Mouse (Mus musculus) forebrain, postnatal 0 days (tissue): ENCODE results near the gene Tarm1. TPM values are rescaled to one million over a fixed set of nuclear protein-coding genes. Genes with fewer than 3 reads are reported as not detected.

ENCODE experiments used
- ATAC-seq: fragments of 200-750 bp; cut with Nextera tagmentation; 2 replicates; pipeline ENCODE4 v1.8.0; 2017; ENCODE audit warnings: mild to moderate bottlenecking, moderate library complexity
- DNase-seq: peaks from one replicate; pipeline ENCODE4 v3.0.0-alpha.2; 2015
- H3K27ac ChIP-seq: fragments of 300-500 bp; sonication (generic); 2 replicates; pipeline ENCODE4 v1.5.1; 2014; ENCODE audit warnings: low read depth, mild to moderate bottlenecking, antibody characterized with exemption, low read length, moderate library complexity, mixed read lengths
- H3K27me3 ChIP-seq: fragments of 300-500 bp; sonication (generic); 2 replicates; pipeline ENCODE4 v1.6.1; 2014; ENCODE audit warnings: mild to moderate bottlenecking, low read length, mixed read lengths; ENCODE audit not compliant: insufficient read depth
- H3K36me3 ChIP-seq: fragments of 300-500 bp; sonication (generic); 2 replicates; pipeline ENCODE4 v1.6.1; 2014; ENCODE audit warnings: mild to moderate bottlenecking, moderate library complexity; ENCODE audit not compliant: insufficient read depth
- H3K4me1 ChIP-seq: fragments of 300-500 bp; sonication (generic); 2 replicates; pipeline ENCODE4 v1.6.1; 2014; ENCODE audit warnings: antibody characterized with exemption; ENCODE audit not compliant: insufficient read depth
- H3K4me2 ChIP-seq: fragments of 300-500 bp; sonication (generic); 2 replicates; pipeline ENCODE4 v1.6.1; 2014; ENCODE audit warnings: low read depth, mild to moderate bottlenecking, moderate library complexity
- H3K4me3 ChIP-seq: fragments of 300-500 bp; sonication (generic); 2 replicates; pipeline ENCODE4 v1.5.1; 2014; ENCODE audit warnings: low read depth, low read length, mixed read lengths
- H3K9ac ChIP-seq: fragments of 300-500 bp; sonication (generic); 2 replicates; pipeline ENCODE4 v1.6.1; 2014; ENCODE audit warnings: mild to moderate bottlenecking
- H3K9me3 ChIP-seq: fragments of 300-500 bp; sonication (generic); 2 replicates; pipeline ENCODE4 v1.6.1; 2016; ENCODE audit warnings: low read length
- CTCF ChIP-seq: sonication (generic); IDR thresholded peaks from 2 replicates; pipeline ENCODE4 v1.5.1; 2016; ENCODE audit warnings: antibody characterized with exemption, control low read depth, low read depth
- WGBS: fragments of 180-500 bp; shearing (Covaris S2); extraction: QIAGEN DNeasy Blood & Tissue Kit; methylation state at CpG from one replicate; pipeline ENCODE4 v1.1.7; 2014; 5-methylcytosine and 5-hydroxymethylcytosine counted together
- polyA plus RNA-seq: library from polyadenylated mRNA; unstranded; fragments of >200 nt; fragmentation: Nextera tagmentation; extraction: Ambion mirVana; gene quantifications from 2 replicates; pipeline ENCODE4 v1.2.1, GENCODE M21; 2015
- total RNA-seq: library from RNA; depleted of rRNA; stranded (reverse); fragments of >200 nt; gene quantifications from 2 replicates; pipeline ENCODE4 v1.2.3, GENCODE M21; 2014; rRNA removed

The Tarm1 gene
- total RNA-seq (0.10 TPM in 1 of 2 replicates, not detected in the other), polyA plus RNA-seq (0.10 TPM in 1 of 2 replicates, not detected in the other)

DNA sequence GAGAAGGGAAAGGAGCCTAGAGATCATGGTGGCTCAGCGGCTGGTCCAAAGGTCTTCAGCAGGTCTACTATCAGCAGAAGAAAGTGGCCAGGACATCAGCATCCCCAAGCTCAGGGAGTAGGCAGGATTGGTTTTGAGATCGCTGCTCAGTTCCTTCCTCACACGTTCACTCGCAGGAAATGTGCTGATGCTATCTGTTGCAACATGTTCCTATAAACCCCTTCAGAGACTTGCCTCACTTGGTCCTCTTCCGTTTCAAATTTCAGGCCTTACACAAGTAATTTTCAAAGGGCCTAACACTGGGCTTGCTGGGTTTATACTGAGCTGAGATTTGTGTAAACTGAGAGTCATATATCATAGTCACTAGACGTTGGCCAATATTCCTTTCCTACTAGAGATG, at the start of gene Tarm1:
Gene Tarm1, minus strand, starts transcription at position 186 of the 400 bp plus-strand sequence.
- H3K9ac ChIP-seq, result no peak within 1 kb of the TSS
- no peaks in the 10 kb centered on the region for H3K36me3 ChIP-seq
- H3K9me3 ChIP-seq, result peaks cover 5% of the 10 kb centered on the region; the same call in 1 of the 2 replicates
- DNase-seq (no peak), ATAC-seq (no peak)
- H3K27me3 ChIP-seq, result no peaks in the 10 kb centered on the region
- no peak within 1 kb of the TSS for H3K4me3 ChIP-seq
- H3K27ac ChIP-seq, result no peak within 1 kb of the TSS
- H3K4me1 ChIP-seq, result no peaks in the 10 kb centered on the region
- no peak within 1 kb of the TSS for H3K4me2 ChIP-seq
- no peak for TF ChIP-seq CTCF
- WGBS, result 91% methylated on average over 6 of the region's 6 CpGs

DNA sequence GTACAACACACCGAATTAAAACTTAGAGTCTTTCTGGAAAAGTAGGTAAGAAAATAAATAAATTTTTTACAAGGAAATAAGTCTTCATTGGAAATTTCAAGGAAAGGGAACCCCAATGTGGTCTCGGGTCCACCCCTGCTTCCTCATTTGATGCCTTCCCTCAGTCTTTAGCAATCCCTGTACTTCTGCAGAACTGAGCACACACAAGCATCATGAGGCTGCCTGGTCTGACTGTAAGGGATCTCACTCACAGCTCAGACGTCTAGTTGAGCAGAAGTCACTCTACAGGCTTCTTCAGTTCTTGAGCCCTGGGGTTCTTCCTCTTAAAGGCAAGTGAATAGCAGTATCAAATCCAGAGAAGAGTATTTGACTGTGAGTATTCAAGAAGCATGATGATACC, 3.5 kb upstream of the Tarm1 start:
- no peak overlapping the region for H3K4me3 ChIP-seq
- no peak overlapping the region for H3K9ac ChIP-seq
- 85% methylated on average over 3 of the region's 3 CpGs for WGBS
- ATAC-seq (no peak), DNase-seq (no peak)
- no peak overlapping the region for H3K27ac ChIP-seq
- no peak for TF ChIP-seq CTCF
- no peaks in the 10 kb centered on the region for H3K27me3 ChIP-seq
- H3K4me1 ChIP-seq, result no peaks in the 10 kb centered on the region
- peaks cover 5% of the 10 kb centered on the region; the same call in 1 of the 2 replicates for H3K9me3 ChIP-seq
- no peak overlapping the region for H3K4me2 ChIP-seq
- no peaks in the 10 kb centered on the region for H3K36me3 ChIP-seq

DNA sequence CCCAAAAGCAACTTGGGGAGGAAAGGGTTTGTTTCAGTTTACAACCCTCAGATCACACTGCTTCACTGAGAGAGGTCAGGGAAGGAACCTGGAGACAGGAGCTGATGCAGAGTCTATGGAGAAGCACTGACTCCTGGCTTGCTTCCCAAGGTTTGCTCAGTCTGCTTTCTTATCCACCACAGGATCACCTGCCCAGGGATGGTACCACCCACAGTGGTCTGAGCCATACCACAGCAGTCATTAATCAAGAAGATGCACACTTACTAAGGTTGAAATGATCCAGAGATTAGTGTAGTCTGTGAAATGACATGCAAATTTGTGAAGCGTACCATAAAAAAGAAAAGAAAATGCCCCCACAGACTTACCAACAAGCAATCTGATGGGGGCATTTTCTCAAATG, 2.0 kb downstream of the Tarm1 start:
- DNase-seq, result no peak
- H3K4me2 ChIP-seq, result no peak overlapping the region
- no peak overlapping the region for H3K9ac ChIP-seq
- no peaks in the 10 kb centered on the region for H3K27me3 ChIP-seq
- 96% methylated on average over 1 of the region's 1 CpGs for WGBS
- H3K4me1 ChIP-seq, result no peaks in the 10 kb centered on the region
- H3K27ac ChIP-seq, result no peak overlapping the region
- H3K4me3 ChIP-seq, result no peak overlapping the region
- ATAC-seq, result no peak
- H3K9me3 ChIP-seq, result peaks cover 5% of the 10 kb centered on the region; the same call in 1 of the 2 replicates
- TF ChIP-seq CTCF, result no peak
- no peaks in the 10 kb centered on the region for H3K36me3 ChIP-seq

DNA sequence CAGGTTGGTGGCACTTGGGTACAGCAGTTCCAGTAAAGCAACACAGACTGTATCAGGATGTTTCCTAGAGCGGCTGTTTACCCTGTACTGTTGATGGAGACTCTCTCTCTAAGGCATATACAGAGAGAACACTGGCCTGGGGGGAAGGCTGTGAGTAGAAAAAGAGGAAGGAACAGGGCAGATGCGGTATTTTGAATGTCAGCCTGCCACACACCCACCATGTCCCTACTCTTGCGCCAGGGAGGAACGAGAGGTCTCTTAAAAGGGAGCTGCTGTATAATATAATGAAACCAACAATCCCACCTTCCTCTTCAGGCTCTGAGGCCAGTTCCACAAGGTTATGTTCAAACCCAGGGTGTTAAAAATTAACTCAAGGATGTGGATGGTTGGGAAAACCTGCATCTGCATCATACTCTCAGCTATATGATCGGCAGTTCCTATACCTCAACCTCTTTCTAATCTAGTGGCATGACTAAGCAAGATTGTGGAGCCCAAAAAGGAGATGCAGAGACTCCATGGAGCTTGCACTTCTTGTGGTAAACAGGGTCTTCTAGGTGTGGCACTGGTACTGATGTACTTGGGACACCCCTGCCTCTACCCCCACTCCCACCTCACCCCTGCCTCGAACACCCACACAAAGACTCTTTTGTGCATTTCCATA, 20.3 kb downstream of the Tarm1 start:
- Histone ChIP-seq H3K27me3 (no peaks in the 10 kb centered on the region), H3K9ac (no peak overlapping the region), H3K9me3 (no peaks in the 10 kb centered on the region), H3K36me3 (no peaks in the 10 kb centered on the region), H3K4me3 (no peak overlapping the region), H3K4me1 (no peaks in the 10 kb centered on the region), H3K27ac (no peak overlapping the region), H3K4me2 (no peak overlapping the region)
- ATAC-seq, result no peak
- TF ChIP-seq CTCF, result no peak
- 89% methylated on average over 6 of the region's 6 CpGs for WGBS
- DNase-seq, result no peak

DNA sequence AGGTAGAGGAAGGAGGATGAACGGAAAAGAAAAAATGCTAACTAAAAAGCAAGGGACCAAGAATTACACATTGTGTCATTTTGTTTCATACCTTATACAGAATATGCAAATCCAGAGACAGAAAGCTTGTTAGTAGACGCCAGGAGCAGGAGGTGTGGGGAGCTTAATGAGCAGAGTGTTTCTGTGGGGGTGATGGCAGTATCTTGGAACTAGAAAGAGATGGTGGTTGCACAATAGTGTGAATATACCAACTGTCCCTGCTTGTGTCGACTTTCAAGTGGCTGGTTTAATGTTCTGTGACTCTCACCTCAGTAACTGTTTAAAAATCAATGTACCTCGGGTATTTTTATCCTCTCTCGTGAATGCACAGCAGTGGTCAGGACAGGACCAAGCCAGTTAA, 25.7 kb downstream of the Tarm1 start:
- Histone ChIP-seq H3K4me1 (no peaks in the 10 kb centered on the region), H3K36me3 (no peaks in the 10 kb centered on the region), H3K4me2 (no peak overlapping the region), H3K27ac (no peak overlapping the region), H3K9ac (no peak overlapping the region), H3K27me3 (no peaks in the 10 kb centered on the region), H3K9me3 (no peaks in the 10 kb centered on the region), H3K4me3 (no peak overlapping the region)
- peak; percentile 29 for ATAC-seq
- DNase-seq, result peak; percentile 11
- TF ChIP-seq CTCF, result no peak
- 51% methylated on average over 5 of the region's 5 CpGs for WGBS

DNA sequence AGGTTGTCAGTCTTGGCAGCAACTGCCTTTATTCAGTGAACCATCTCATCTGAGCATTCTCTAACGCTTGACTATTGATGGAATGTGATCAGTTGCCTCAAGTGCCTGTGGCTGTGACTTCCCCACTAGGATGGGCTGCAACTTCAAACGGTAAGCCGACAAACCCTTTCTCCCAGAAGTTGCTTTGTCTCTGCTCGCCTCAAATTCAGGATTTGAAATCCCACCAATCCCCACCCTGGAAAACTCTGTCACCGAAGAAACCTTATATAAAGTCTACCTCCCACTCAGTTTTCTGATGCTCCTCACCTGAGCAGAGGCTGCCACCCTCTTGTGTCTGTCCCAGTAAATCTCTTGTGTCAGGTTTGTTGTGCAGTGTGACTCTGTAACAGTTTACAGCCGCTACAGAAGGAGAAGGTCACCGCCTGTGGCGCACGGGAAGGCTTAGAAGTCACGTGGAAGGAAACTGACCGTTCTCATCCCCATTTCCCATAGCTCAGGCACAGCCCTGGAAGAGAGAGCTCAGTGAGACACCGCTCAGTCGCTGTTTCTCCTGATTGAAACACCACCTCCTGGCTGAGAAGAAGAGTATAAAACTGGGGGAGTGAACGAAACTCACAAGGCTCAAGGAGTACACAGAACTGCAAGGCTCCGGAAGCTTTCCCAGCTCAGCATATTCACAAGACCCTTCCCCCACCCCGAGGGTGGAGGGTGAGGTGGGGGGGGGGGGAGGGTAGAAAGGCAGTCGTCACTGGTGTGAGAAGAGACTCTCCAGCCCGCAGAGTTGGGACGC, 27.9 kb downstream of the Tarm1 start:
- peak; percentile 18; the same call in 1 of the 2 replicates for ATAC-seq
- DNase-seq, result no peak
- H3K27ac ChIP-seq, result no peak overlapping the region
- 7% methylated on average over 19 of the region's 19 CpGs for WGBS
- no peaks in the 10 kb centered on the region for H3K9me3 ChIP-seq
- no peaks in the 10 kb centered on the region for H3K4me1 ChIP-seq
- H3K9ac ChIP-seq, result no peak overlapping the region
- H3K4me3 ChIP-seq, result no peak overlapping the region
- no peak for TF ChIP-seq CTCF
- no peaks in the 10 kb centered on the region for H3K36me3 ChIP-seq
- no peak overlapping the region for H3K4me2 ChIP-seq
- H3K27me3 ChIP-seq, result no peaks in the 10 kb centered on the region

DNA sequence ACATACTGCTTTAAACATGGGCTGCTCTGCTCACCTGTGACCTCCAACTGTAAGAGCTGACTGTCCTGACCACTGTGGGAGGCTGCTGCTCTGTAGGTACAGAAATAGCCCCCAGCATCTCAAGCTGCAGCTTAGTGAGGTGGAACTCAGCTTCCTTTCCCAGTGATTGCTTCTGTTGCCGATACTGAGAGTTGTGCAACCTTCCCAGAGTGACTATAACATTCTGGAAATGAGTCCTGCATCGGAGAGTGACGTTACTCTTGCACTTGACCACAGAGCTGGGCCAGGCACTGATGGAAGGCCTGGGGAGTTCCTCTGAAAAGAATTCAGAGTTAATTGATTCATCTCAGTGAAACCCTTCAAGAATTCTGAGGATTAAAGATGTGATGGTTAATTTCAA, 29.6 kb downstream of the Tarm1 start:
- no peak overlapping the region for H3K27ac ChIP-seq
- no peaks in the 10 kb centered on the region for H3K4me1 ChIP-seq
- WGBS, result 50% methylated on average over 3 of the region's 3 CpGs
- H3K4me2 ChIP-seq, result no peak overlapping the region
- H3K9ac ChIP-seq, result no peak overlapping the region
- no peaks in the 10 kb centered on the region for H3K9me3 ChIP-seq
- TF ChIP-seq CTCF, result no peak
- DNase-seq, result no peak
- no peak for ATAC-seq
- no peak overlapping the region for H3K4me3 ChIP-seq
- H3K36me3 ChIP-seq, result no peaks in the 10 kb centered on the region
- no peaks in the 10 kb centered on the region for H3K27me3 ChIP-seq
